Mouse (Mus musculus): ENCODE data around the gene Trim71.

DNA sequence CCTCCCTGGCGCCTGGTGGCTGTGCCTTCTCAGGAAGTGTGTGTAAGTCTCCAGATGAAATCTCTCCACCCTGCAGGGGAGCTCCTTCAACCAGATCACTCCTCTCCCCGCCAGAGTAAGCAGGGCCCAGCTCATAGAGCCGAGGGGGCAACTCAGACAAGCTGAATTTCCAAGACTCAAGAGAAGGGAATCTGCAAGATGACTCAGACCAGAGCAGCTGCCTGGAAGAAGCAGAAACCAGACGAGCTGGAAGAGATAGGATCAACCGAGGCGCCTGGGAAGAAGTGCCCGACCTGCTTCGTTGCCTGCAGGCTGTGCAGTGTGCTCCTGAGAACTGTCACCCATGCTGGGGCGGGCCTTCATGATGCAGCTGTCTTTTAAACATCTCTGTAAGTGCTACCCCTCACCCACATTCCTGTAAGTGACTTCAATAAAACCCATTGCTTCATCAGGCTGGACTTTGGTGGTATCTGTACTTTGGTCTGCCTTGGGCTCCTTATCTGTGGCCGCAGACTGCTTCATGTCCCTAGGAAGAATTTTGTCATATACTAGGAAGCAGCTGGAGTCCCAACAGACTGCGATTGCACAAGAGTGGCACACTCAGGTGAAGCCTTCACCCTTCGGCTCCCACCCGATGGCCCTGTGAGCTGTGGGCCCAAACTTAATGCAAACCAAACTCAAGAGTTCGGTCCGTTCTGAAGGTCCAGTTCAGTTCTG lies 61.3 kb downstream of the Trim71 start:
- TF ChIP-seq ETS1 (IDR thresholded peaks at IDR 0.05; ENCODE audit: low read depth, low read length) (no peak), POLR2A (IDR thresholded peaks at IDR 0.05; ENCODE audit: control insufficient read depth in 1 of 2, insufficient read depth in 1 of 2, low read depth in 1 of 2, low read length in 2 of 2, poor library complexity in 1 of 2) (no peak), ELF1 (IDR thresholded peaks at IDR 0.05; ENCODE audit: low read depth, low read length) (no peak), CTCF (IDR thresholded peaks at IDR 0.05 in 2 of 3, conservative IDR thresholded peaks at IDR 0.05 in 1 of 3; ENCODE audit: control insufficient read depth in 1 of 3, insufficient read depth in 1 of 3, low read depth in 2 of 3, low read length in 3 of 3, poor library complexity in 1 of 3, severe bottlenecking in 1 of 3) (no peak), KAT2A (conservative IDR thresholded peaks at IDR 0.05; ENCODE audit: low read depth, low read length) (no peak), ZC3H11A (IDR thresholded peaks at IDR 0.05; ENCODE audit: low read depth, low read length) (no peak), USF2 (IDR thresholded peaks at IDR 0.05; ENCODE audit: borderline replicate concordance in 1 of 2, insufficient read depth in 1 of 2, low read depth in 1 of 2, low read length in 2 of 2) (no peak), USF1 (IDR thresholded peaks at IDR 0.05; ENCODE audit: low read depth, low read length) (no peak), TCF12 (IDR thresholded peaks at IDR 0.05; ENCODE audit: low read depth, low read length) (no peak), ZMIZ1 (IDR thresholded peaks at IDR 0.05; ENCODE audit: low read depth, low read length) (no peak), MXI1 (IDR thresholded peaks at IDR 0.05; ENCODE audit: low read depth, low read length) (no peak; the same call in 1 of the 2 replicates), POLR2AphosphoS5 (IDR thresholded peaks at IDR 0.05; ENCODE audit: borderline replicate concordance, low read depth, low read length) (no peak), ZKSCAN1 (IDR thresholded peaks at IDR 0.05; ENCODE audit: low read depth, low read length) (no peak)

Measured in MEL (cell line).